Mouse (Mus musculus) myocyte (in vitro differentiated cells): ENCODE measurements around the gene Pgf.

Experiments used
- CEBPB ChIP-seq: IDR thresholded peaks from 2 replicates; pipeline ENCODE4 v1.6.1; 2011; ENCODE audit warnings: mild to moderate bottlenecking, moderate library complexity; ENCODE audit not compliant: poor library complexity, insufficient read depth, severe bottlenecking
- E2F4 ChIP-seq: IDR thresholded peaks from one replicate; pipeline ENCODE4 v1.6.1; 2011; ENCODE audit warnings: mild to moderate bottlenecking, control low read depth, moderate library complexity; ENCODE audit not compliant: insufficient read depth
- MAX ChIP-seq: IDR thresholded peaks from one replicate; pipeline ENCODE4 v1.6.1; 2011; ENCODE audit warnings: low read depth, mild to moderate bottlenecking, control low read depth
- MYOD1 ChIP-seq, 3 experiments: IDR thresholded peaks; one replicate each; pipeline ENCODE4 v1.6.1; 2011; ENCODE audit warnings: control low read depth in 2 of 3, low read depth in 2 of 3, mild to moderate bottlenecking in 2 of 3, moderate library complexity in 1 of 3; ENCODE audit not compliant: insufficient read length in 2 of 3, control insufficient read depth in 1 of 3
- MYOG ChIP-seq, 3 experiments: IDR thresholded peaks; one replicate each; pipeline ENCODE4 v1.6.1; 2011; ENCODE audit warnings: control low read depth in 2 of 3, low read depth in 2 of 3, mild to moderate bottlenecking in 2 of 3; ENCODE audit not compliant: insufficient read length in 2 of 3, control insufficient read depth in 1 of 3, insufficient read depth in 1 of 3
- POLR2A ChIP-seq: IDR thresholded peaks from one replicate; pipeline ENCODE4 v1.6.1; 2011; ENCODE audit warnings: low read depth, mild to moderate bottlenecking, control low read depth, moderate library complexity; ENCODE audit not compliant: insufficient read length
- POLR2AphosphoS2 ChIP-seq: IDR thresholded peaks from one replicate; pipeline ENCODE4 v1.6.1; 2011; ENCODE audit warnings: low read depth, control low read depth; ENCODE audit not compliant: insufficient read length
- REST ChIP-seq: IDR thresholded peaks from one replicate; pipeline ENCODE4 v1.6.1; 2011; ENCODE audit warnings: mild to moderate bottlenecking, control low read depth, moderate library complexity; ENCODE audit not compliant: insufficient read depth, insufficient read length
- SRF ChIP-seq: IDR thresholded peaks from one replicate; pipeline ENCODE4 v1.6.1; 2011; ENCODE audit warnings: low read depth; ENCODE audit not compliant: control insufficient read depth, insufficient read length
- TCF12 ChIP-seq: IDR thresholded peaks from one replicate; pipeline ENCODE4 v1.6.1; 2011; ENCODE audit warnings: mild to moderate bottlenecking, control low read depth; ENCODE audit not compliant: poor library complexity, insufficient read depth, severe bottlenecking
- TCF3 ChIP-seq: IDR thresholded peaks from one replicate; pipeline ENCODE4 v1.6.1; 2011; ENCODE audit warnings: low read depth, control low read depth; ENCODE audit not compliant: insufficient read length
- USF1 ChIP-seq: IDR thresholded peaks from one replicate; pipeline ENCODE4 v1.6.1; 2011; ENCODE audit warnings: low read depth, mild to moderate bottlenecking, control low read depth, moderate library complexity

DNA sequence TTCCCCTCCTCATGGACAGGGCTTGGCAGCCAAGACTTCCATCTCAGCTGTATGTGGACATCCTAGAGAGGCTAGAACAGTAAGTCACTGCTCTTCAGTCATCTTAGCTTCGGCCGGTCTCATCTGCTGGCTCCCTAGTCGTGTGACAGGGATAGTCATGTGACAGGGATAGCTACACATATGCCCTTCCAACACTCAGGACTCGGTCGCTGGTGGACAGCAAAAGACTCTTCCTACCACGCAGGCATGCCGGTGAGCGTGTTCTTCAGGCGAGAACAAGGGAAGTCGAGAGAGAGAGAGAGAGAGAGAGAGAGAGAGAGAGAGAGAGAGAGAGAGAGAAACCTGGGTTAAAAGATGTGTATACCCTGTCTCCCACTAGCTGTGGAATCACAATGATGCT lies 27.8 kb upstream of the Pgf start:
- TF ChIP-seq POLR2A (no peak), E2F4 (no peak), USF1 (no peak), MYOD1 (IDR thresholded peaks at IDR 0.05; ENCODE audit: control insufficient read depth in 1 of 3, insufficient read length in 2 of 3, low read depth in 2 of 3) (no peak), REST (no peak), TCF12 (no peak), SRF (no peak), CEBPB (no peak), MYOG (IDR thresholded peaks at IDR 0.05; ENCODE audit: control insufficient read depth in 1 of 3, insufficient read depth in 1 of 3, insufficient read length in 2 of 3, low read depth in 2 of 3) (no peak), MAX (no peak), TCF3 (no peak), POLR2AphosphoS2 (no peak)
